Mouse (Mus musculus): ENCODE data around the gene Hyal1. TPM values are rescaled to one million over a fixed set of nuclear protein-coding genes. Genes with fewer than 3 reads are reported as not detected.

Gene Hyal1
- 24.4 TPM for polyA plus RNA-seq (2014; fragmentation: Illumina TruSeq; extraction: RNeasy Lipid Tissue Mini Kit (QIAGEN cat#74804); ENCODE audit: low read depth, low replicate concordance)

DNA sequence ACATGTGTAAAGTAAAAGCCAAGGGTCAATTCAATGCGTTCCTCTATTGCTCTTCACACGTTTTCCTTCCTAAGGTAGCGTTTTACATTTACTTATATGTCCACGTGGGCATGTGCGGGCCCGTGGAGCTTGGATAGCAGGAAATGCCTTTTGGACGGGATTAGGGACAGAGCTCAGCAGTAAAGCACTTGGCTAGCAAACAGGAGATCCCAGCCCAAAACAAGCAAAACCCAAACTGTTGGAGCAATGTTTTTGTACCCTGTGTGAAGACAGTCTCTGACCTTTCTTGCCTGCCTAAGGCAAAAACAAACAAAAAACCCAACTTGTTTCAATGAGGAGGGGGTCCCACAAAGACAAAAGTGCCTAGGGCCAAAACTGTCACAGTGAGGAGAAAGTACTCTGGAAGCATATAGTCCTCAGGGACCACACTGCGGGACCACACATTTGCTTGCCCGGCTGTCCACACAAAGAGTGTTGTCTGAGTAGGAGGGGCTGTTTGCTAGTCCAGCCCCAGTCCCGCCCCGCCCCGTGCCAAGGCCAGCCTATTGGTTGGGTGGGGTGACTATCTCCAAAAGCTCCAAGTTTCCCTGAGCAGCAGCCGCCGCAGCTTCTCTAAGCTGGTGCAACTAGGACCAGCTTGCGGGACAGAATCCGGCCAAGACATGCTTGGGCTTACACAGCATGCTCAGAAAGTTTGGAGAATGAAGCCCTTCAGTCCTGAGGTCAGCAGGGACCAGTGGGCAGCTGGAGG, at the start of gene Hyal1:
TSS of gene Hyal1 (plus strand) at position 571 of the 751 bp plus-strand sequence.

DNA sequence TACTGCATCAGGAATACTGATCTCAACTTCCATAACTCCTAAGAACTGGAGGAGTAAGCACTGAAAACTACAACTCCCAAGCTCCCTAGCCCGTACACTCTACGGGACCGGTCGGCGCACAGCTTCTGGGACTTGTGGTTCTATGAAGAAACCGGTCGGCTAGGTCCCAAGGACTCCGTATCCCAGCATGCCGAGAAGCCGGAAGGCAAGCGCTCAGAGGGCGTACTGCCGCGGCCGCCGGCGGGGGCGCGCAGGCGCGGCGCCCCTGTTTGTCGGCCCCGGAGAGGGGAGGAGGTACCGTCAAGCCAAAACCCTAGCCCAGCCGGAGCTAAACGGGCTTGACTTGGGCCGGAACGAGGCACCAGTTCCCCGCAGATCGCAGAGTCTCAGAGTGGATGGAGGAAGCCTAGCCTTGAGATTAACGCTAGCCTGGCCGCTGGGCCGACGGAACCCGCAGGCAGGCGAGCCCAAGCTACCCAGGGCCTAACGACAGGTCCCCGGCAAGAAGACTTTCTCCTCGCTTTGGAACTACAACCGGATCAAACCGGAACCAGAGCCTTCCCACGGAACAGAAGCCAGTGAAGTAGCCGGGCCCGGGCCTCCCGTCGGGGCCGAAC, 42.8 kb upstream of the Hyal1 start, which contains the start of gene Tmem115:
TSS of gene Tmem115 (plus strand) at position 155 of the 617 bp plus-strand sequence.

DNA sequence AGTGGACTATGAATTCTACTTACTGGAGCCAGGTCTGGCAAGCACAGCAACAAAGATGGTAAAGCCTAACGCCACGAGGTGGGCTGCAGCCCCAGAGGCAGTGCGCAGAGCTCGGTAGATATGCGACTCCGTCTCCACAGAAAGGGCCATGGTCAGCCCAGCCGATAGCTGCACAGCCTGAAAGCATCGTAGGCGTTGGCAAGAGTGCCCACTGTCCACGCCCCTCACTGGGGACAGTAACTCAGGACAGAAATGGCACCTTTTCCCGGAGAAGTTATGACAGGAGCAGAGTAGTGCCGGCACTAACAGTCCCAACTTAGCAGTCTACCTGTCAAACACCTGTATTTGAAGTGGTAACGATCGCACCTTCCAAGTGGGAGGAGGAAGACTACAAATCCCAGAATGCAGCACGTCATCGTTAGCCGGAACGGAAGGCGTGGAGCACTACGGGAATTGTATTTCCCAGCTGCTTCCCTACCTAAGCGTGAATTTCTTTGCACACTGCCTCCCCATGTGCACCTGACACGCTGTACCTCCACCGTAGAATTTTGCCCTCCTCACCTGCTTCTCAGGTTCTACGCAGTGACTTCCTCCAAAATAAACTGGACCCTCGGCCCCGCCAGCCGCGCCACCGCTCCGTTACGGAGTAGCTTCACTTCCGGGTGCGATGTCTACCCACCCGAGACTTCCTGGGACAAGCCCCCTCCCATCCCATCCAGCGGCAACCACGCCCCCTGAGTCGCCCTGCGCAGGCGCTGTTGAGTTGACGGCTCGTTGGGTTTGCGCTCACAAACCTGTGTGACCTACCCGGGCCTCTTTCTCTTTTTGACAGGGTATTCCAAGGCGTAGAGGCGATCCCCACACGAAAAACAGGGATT, 35.0 kb upstream of the Hyal1 start, which contains the start of the genes Cyb561d2 and Nprl2:
TSS of gene Cyb561d2 (minus strand) at position 720 of the 878 bp plus-strand sequence.
TSS of gene Nprl2 (plus strand) at position 753 of the 878 bp plus-strand sequence.

DNA sequence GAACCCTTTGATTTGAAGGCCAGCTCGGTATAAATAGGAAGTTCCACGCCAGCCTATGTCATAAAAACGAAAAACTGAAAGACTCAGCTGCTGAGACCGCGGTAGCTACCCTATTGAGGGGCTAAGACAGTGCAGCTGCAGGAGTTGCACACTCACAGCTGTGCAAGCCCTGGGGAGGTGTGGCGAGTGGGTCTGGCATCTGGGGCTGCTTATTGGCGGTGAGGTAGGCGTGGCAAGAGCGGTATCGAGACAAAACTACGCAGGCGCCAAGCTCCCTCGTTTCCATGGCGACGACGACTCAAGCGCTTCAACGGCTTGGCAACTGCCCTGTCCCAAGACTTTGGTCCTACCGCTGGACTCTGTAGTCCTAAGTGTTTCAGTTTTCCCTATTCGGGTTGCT, 29.7 kb upstream of the Hyal1 start, which contains the start of gene Zmynd10:
TSS of gene Zmynd10 (plus strand) at position 273 of the 400 bp plus-strand sequence.

DNA sequence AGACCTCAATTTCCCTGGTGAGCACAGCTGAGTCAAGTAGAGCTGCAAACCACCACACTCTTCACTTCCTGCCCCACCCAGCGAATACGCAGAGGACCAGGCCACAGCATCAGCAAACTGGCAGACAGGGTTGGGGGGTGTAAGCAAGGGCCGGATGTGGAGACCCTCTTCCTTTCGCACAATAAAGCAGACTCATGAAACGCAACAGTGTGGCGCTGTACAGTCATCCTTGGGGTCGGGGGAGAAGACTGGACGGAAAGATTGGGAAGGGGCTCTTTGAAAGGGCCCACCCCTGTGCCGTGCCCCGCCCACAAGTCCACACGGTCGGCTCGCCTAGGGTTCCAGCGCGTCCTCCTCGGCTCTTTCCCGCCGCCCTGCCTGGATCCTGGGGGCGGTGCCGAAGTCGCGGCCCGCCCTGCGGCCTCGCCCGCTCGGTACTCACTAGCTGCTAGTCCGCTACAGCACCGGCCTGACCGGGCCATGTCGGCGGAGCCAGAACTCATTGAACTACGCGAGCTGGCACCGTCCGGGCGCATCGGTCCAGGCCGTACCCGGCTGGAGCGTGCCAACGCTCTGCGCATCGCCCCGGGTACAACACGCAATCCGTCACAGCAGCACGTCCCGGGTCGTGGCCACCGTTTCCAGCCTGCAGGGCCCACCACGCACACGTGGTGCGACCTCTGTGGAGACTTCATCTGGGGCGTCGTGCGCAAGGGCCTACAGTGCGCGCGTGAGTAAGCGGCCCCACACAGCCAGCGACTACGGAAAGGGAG, 25.4 kb upstream of the Hyal1 start, which contains the start of gene Rassf1:
TSS of gene Rassf1 (plus strand) at position 439 of the 773 bp plus-strand sequence.

DNA sequence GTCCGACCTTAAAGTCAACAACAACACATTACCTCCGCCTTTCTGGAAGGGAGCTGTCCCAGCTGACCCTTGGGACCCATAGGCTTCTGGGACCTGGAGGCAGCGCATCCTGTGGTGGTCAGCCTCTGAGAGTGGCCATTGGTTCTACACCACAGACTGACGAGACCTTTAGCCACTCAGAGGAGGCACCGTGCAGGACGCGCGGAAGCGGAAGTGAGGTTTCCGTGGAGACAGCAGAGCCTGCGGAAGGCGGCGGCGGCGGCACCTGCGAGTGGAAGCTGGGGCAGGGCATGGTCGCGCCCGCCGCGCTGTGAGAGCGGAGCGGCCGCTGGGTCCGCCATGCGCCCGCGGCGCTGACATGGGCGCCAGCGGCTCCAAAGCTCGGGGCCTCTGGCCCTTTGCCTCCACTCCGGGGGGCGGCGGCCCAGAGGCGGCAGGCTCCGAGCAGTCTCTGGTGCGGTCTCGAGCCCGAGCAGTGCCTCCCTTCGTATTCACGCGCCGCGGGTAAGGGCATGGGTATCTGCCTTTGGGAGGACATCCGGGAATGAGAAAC, 13.6 kb upstream of the Hyal1 start, which contains the start of gene Tusc2:
TSS of gene Tusc2 (plus strand) at position 227 of the 553 bp plus-strand sequence.

DNA sequence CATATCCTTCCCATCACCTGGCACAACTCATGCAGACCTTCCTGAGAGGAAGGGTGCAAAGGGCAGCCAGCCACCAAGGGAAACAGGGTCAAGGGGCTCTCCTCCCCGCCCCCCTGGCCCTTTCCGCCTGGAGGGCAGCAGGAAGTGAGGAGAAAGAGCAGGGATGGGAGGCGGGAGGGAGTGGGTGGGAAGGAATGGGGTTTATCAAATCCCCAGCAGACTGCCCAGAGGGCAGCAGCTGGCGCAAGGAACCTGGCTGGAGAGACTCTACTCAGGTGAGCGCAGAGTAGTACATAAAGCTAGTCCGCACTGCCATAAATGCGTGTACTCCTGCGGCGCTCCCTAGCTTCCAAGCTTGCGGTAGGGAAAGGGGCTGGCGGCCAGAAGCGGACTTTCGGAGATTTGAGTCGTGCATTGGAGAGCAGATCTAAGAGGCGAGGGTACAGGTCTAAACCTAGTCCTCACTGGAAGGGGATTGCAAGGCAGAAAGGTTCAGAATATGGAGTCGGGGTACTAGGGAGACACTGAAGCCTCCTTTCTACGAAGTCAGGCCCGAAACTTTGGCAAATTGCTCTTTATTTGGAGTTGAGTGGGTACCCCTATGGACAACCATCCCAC, 8.9 kb upstream of the Hyal1 start, which contains the start of gene Hyal2:
TSS of gene Hyal2 (plus strand) at position 244 of the 618 bp plus-strand sequence.

DNA sequence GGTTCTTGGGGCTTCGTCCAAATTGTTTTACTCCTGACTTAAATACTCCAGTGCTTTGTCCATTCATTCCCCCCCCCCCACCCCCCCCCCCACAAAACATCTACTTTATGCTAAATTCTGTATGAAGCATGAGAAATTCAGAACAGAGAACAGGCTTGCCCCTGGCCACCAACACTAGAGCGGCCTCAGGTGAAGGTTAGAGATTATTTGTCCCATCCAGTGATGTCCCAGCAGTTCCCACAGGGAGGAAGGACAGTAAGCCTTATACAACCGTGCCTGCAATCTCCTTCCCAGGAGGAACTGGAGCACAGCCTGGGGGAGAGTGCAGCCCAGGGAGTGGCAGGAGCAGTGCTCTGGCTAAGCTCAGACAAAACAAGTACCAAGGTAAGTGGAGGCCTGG, 1.9 kb downstream of the Hyal1 start, which contains the start of gene Naa80:
TSS of gene Naa80 (plus strand) at position 301 of the 400 bp plus-strand sequence.

DNA sequence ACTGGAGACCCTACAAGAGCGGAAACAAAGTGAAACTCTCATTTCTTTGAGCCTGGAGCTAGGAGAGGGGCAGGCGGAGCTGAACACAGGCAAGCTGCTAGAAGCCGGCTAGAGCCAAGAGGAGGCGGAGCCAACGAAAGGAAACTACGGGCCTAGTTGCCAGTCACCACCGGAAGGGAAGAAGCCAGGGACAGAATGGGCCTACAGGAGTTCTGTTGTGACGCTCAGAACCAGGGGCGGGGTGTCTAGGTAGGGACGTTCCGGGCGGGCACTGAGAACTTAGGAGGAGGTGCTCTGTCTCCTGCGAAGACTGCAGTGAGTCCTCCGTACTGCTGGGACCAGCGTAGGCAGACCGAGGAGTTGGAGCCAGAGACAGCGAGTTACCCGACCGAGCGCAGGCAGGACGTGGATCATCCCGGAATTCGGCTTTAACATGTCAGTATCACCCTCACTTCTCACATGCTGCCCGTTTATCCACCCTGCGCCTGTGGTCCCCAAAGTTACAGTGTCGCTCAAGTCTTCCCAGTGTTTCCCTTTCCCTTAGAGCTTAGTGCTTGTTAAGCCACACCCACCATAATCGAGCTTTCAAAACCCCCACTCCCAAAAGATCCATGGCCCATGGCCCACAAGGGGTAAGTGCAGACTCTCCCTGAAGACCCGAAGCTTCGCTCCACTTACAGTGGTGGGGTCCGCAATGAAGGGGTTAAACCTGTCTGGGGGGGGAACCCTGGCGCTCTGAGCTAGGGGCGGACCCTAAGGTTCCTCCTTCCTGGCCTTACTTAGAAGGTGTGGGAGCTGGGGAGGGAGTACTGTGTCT, 4.0 kb downstream of the Hyal1 start, which contains the start of gene Hyal3:
TSS of gene Hyal3 (plus strand) at position 318 of the 817 bp plus-strand sequence.

DNA sequence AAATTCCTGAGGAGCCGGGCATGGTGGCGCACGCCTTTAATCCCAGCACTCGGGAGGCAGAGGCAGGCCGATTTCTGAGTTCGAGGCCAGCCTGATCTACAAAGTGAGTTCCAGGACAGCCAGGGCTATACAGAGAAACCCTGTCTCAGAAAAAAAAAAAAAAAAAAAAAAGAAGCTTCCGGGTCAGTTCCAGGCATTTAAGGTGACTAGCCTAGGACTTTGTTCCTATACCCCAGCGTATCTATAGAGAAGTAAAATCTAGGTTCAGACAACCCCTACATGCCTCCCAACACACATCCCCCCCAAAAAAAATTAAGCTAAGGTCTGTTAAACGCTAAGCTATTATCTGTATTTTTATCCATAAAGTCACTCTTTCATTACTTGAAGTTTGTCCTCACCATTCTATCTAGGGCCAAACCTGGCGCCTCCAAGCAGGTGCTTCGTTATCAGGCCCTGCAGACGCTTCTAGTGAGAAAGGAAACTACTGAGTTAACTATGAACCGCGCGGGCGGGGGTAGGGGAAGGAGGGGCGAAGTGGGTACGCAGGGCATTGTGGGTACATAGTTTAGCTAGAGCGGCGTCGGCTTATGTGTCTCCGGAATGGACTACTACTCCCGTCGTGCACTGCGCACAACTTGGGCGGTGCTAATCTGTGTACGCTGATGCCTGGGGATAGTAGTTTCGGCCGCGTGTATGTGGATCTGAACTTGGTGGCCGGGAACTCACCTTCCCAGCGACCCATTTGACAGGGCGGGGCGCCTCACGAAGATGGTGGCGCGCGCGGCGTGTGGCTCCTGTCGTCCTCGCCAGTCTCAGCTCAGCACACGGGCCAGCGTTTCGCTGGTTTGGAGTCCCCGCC, 10.5 kb downstream of the Hyal1 start, which contains the start of gene Ifrd2:
TSS of gene Ifrd2 (plus strand) at position 669 of the 859 bp plus-strand sequence.

DNA sequence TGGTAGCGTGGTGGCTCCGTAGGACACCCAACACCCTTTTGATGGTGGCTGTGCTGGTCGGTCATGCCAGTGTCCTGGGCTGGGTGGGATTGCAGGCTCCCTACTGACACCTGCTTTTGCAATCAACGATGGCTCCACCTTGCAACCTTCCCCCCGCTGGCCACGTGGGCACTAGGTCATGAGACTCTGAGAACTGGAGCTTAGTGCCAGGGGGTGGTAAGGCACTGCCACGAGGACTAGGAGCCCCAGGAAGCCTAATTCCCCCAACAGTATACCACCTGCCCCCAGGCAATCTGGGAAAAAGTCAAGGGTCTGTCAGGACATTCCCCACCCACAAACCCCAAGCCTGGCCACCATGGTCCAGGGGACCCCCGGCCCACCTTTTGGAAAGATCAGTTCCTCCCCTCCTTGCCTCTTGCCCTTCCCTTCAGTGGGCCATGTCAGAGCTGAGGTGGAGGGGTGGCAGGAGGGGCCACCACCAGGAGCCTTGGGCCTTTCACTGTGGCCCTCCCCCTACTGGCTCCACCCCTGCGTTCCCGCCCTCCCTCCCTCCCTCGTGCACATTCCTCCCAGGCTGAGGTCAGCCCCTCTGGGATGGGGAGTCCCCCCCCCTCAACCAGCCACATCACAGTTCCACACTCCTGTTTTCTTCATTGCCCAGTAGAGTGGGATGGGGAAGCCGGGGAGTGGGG, 32.2 kb downstream of the Hyal1 start, which contains the start of gene Sema3b:
TSS of gene Sema3b (minus strand) at position 489 of the 692 bp plus-strand sequence.

Other genes starting within 250 kb of the Hyal1 start
- gene Hemk1, start 238.6 kb upstream of the Hyal1 start, polyA plus RNA-seq (2014; fragmentation: Illumina TruSeq; extraction: RNeasy Lipid Tissue Mini Kit (QIAGEN cat#74804); ENCODE audit: low read depth, low replicate concordance): 6.1 TPM
- gene 6430571L13Rik, start 236.3 kb upstream of the Hyal1 start, polyA plus RNA-seq (2014; fragmentation: Illumina TruSeq; extraction: RNeasy Lipid Tissue Mini Kit (QIAGEN cat#74804); ENCODE audit: low read depth, low replicate concordance): 0.13 TPM
- not detected for gene Cacna2d2, start 177.3 kb upstream of the Hyal1 start, polyA plus RNA-seq (2014; fragmentation: Illumina TruSeq; extraction: RNeasy Lipid Tissue Mini Kit (QIAGEN cat#74804); ENCODE audit: low read depth, low replicate concordance)
- 0.45 TPM for gene Tmem115, start 43.0 kb upstream of the Hyal1 start, polyA plus RNA-seq (2014; fragmentation: Illumina TruSeq; extraction: RNeasy Lipid Tissue Mini Kit (QIAGEN cat#74804); ENCODE audit: low read depth, low replicate concordance)
- gene Cyb561d2, start 34.7 kb upstream of the Hyal1 start, polyA plus RNA-seq (2014; fragmentation: Illumina TruSeq; extraction: RNeasy Lipid Tissue Mini Kit (QIAGEN cat#74804); ENCODE audit: low read depth, low replicate concordance): 5.3 TPM
- gene Nprl2, start 34.7 kb upstream of the Hyal1 start, polyA plus RNA-seq (2014; fragmentation: Illumina TruSeq; extraction: RNeasy Lipid Tissue Mini Kit (QIAGEN cat#74804); ENCODE audit: low read depth, low replicate concordance): 2.0 TPM
- gene Zmynd10, start 29.6 kb upstream of the Hyal1 start, polyA plus RNA-seq (2014; fragmentation: Illumina TruSeq; extraction: RNeasy Lipid Tissue Mini Kit (QIAGEN cat#74804); ENCODE audit: low read depth, low replicate concordance): not detected
- 3.7 TPM for gene Rassf1, start 25.4 kb upstream of the Hyal1 start, polyA plus RNA-seq (2014; fragmentation: Illumina TruSeq; extraction: RNeasy Lipid Tissue Mini Kit (QIAGEN cat#74804); ENCODE audit: low read depth, low replicate concordance)
- gene Tusc2, start 13.7 kb upstream of the Hyal1 start, polyA plus RNA-seq (2014; fragmentation: Illumina TruSeq; extraction: RNeasy Lipid Tissue Mini Kit (QIAGEN cat#74804); ENCODE audit: low read depth, low replicate concordance): 17.6 TPM
- 1.2 TPM for gene Hyal2, start 9.0 kb upstream of the Hyal1 start, polyA plus RNA-seq (2014; fragmentation: Illumina TruSeq; extraction: RNeasy Lipid Tissue Mini Kit (QIAGEN cat#74804); ENCODE audit: low read depth, low replicate concordance)
- 3.7 TPM for gene Naa80, start 2.0 kb downstream of the Hyal1 start, polyA plus RNA-seq (2014; fragmentation: Illumina TruSeq; extraction: RNeasy Lipid Tissue Mini Kit (QIAGEN cat#74804); ENCODE audit: low read depth, low replicate concordance)
- not detected for gene Hyal3, start 3.9 kb downstream of the Hyal1 start, polyA plus RNA-seq (2014; fragmentation: Illumina TruSeq; extraction: RNeasy Lipid Tissue Mini Kit (QIAGEN cat#74804); ENCODE audit: low read depth, low replicate concordance)
- gene Ifrd2, start 10.7 kb downstream of the Hyal1 start, polyA plus RNA-seq (2014; fragmentation: Illumina TruSeq; extraction: RNeasy Lipid Tissue Mini Kit (QIAGEN cat#74804); ENCODE audit: low read depth, low replicate concordance): 27.0 TPM
- gene Sema3b, start 32.3 kb downstream of the Hyal1 start, polyA plus RNA-seq (2014; fragmentation: Illumina TruSeq; extraction: RNeasy Lipid Tissue Mini Kit (QIAGEN cat#74804); ENCODE audit: low read depth, low replicate concordance): 0.21 TPM
- gene Gnai2, start 58.4 kb downstream of the Hyal1 start, polyA plus RNA-seq (2014; fragmentation: Illumina TruSeq; extraction: RNeasy Lipid Tissue Mini Kit (QIAGEN cat#74804); ENCODE audit: low read depth, low replicate concordance): 13.6 TPM
- gene Slc38a3, start 92.6 kb downstream of the Hyal1 start, polyA plus RNA-seq (2014; fragmentation: Illumina TruSeq; extraction: RNeasy Lipid Tissue Mini Kit (QIAGEN cat#74804); ENCODE audit: low read depth, low replicate concordance): 104 TPM
- 0.16 TPM for gene Gnat1, start 102.8 kb downstream of the Hyal1 start, polyA plus RNA-seq (2014; fragmentation: Illumina TruSeq; extraction: RNeasy Lipid Tissue Mini Kit (QIAGEN cat#74804); ENCODE audit: low read depth, low replicate concordance)
- 0.56 TPM for gene Sema3f, start 133.5 kb downstream of the Hyal1 start, polyA plus RNA-seq (2014; fragmentation: Illumina TruSeq; extraction: RNeasy Lipid Tissue Mini Kit (QIAGEN cat#74804); ENCODE audit: low read depth, low replicate concordance)
- 54.1 TPM for gene Rbm5, start 194.1 kb downstream of the Hyal1 start, polyA plus RNA-seq (2014; fragmentation: Illumina TruSeq; extraction: RNeasy Lipid Tissue Mini Kit (QIAGEN cat#74804); ENCODE audit: low read depth, low replicate concordance)

Measured in liver, adult 10 weeks (tissue).